Mouse (Mus musculus) midbrain, embryonic 10.5 days (tissue): ENCODE data around the gene Tchp. TPM values are rescaled to one million over a fixed set of nuclear protein-coding genes. Genes with fewer than 3 reads are reported as not detected.
A peak's percentile ranks its signal among the peaks of the same experiment; 100 is the strongest.

Source experiments
- DNase-seq: peaks from one replicate; pipeline ENCODE4 v3.0.0-alpha.2; 2017; ENCODE audit warnings: low spot score
- H3K27ac ChIP-seq: fragments of 300-500 bp; sonication (generic); replicated peaks from 2 replicates; pipeline ENCODE4 v1.5.1; 2016; ENCODE audit warnings: mild to moderate bottlenecking
- H3K27me3 ChIP-seq: fragments of 300-500 bp; sonication (generic); 2 replicates; pipeline ENCODE4 v1.6.1; 2016; ENCODE audit warnings: low read depth, mild to moderate bottlenecking; ENCODE audit not compliant: poor library complexity, severe bottlenecking
- H3K36me3 ChIP-seq: fragments of 300-500 bp; sonication (generic); 2 replicates; pipeline ENCODE4 v1.6.1; 2016; ENCODE audit warnings: mild to moderate bottlenecking, moderate library complexity
- H3K4me1 ChIP-seq: fragments of 300-500 bp; sonication (generic); 2 replicates; pipeline ENCODE4 v1.6.1; 2016
- H3K4me3 ChIP-seq: fragments of 300-500 bp; sonication (generic); 2 replicates; pipeline ENCODE4 v1.5.1; 2016; ENCODE audit warnings: mild to moderate bottlenecking, moderate library complexity
- H3K9me3 ChIP-seq: fragments of 300-500 bp; sonication (generic); replicated peaks from 2 replicates; pipeline ENCODE4 v1.6.1; 2016; ENCODE audit warnings: mild to moderate bottlenecking
- WGBS: fragments of 180-500 bp; shearing (Covaris S2); methylation state at CpG from one replicate; pipeline ENCODE4 v1.1.7; 2016; 5-methylcytosine and 5-hydroxymethylcytosine counted together
- polyA plus RNA-seq: library from polyadenylated mRNA; unstranded; fragments of >200 nt; fragmentation: Nextera tagmentation; extraction: Ambion mirVana; gene quantifications from 2 replicates; pipeline ENCODE4 v1.2.1, GENCODE M21; 2016

The Tchp gene
- polyA plus RNA-seq, 1 experiment from 2014 or later = 19.4 TPM

GRCm38 (mm10) chr5:114702403-114703392, 4.9 kb upstream of the Tchp start:
- H3K36me3 ChIP-seq = no peaks in the 10 kb centered on the region

GRCm38 (mm10) chr5:114708491-114708890, 931 bp downstream of the Tchp start:
- peaks cover 9% of the 10 kb centered on the region for H3K4me1 ChIP-seq
- peaks cover 45% of the 10 kb centered on the region for H3K36me3 ChIP-seq
- H3K27ac ChIP-seq = no peak overlapping the region
- no peaks in the 10 kb centered on the region for H3K9me3 ChIP-seq
- no peak for DNase-seq
- peak overlapping the region; percentile 90 for H3K4me3 ChIP-seq
- no peaks in the 10 kb centered on the region for H3K27me3 ChIP-seq
- WGBS = 61% methylated on average over 15 of the region's 15 CpGs

More at GRCm38 (mm10) chr5:114702403-114703392, 4.9 kb upstream of the Tchp start:
- H3K9me3 ChIP-seq = no peaks in the 10 kb centered on the region
- no peaks in the 10 kb centered on the region for H3K27me3 ChIP-seq
- no peak for DNase-seq
- 69% methylated on average over 14 of the region's 14 CpGs for WGBS
- no peak overlapping the region for H3K4me3 ChIP-seq
- no peak overlapping the region for H3K27ac ChIP-seq
- no peaks in the 10 kb centered on the region for H3K4me1 ChIP-seq

GRCm38 (mm10) chr5:114709357-114709756, 1.8 kb downstream of the Tchp start:
- no peak for DNase-seq
- Histone ChIP-seq H3K4me3 (no peak overlapping the region), H3K27me3 (no peaks in the 10 kb centered on the region), H3K36me3 (peaks cover 54% of the 10 kb centered on the region), H3K9me3 (no peaks in the 10 kb centered on the region), H3K27ac (no peak overlapping the region), H3K4me1 (peaks cover 9% of the 10 kb centered on the region)
- WGBS = 94% methylated on average over 21 of the region's 21 CpGs

GRCm38 (mm10) chr5:114714551-114714950, 7.0 kb downstream of the Tchp start:
- no peak for DNase-seq
- H3K27me3 ChIP-seq = no peaks in the 10 kb centered on the region
- no peaks in the 10 kb centered on the region for H3K4me1 ChIP-seq
- WGBS = 92% methylated on average over 18 of the region's 18 CpGs
- H3K4me3 ChIP-seq = no peak overlapping the region
- H3K36me3 ChIP-seq = peaks cover 100% of the 10 kb centered on the region
- no peaks in the 10 kb centered on the region for H3K9me3 ChIP-seq
- no peak overlapping the region for H3K27ac ChIP-seq

- Histone ChIP-seq H3K4me3 (no peak overlapping the region), H3K36me3 (peaks cover 100% of the 10 kb centered on the region)
- 89% methylated on average over 12 of the region's 12 CpGs for WGBS
These were observed 9.7 kb downstream of the Tchp start for GRCm38 (mm10) chr5:114717292-114717691.

GRCm38 (mm10) chr5:114717937-114718336, 10.4 kb downstream of the Tchp start:
- Histone ChIP-seq H3K27me3 (no peaks in the 10 kb centered on the region), H3K27ac (no peak overlapping the region), H3K36me3 (peaks cover 100% of the 10 kb centered on the region), H3K4me1 (no peaks in the 10 kb centered on the region), H3K9me3 (no peaks in the 10 kb centered on the region), H3K4me3 (no peak overlapping the region)
- no peak for DNase-seq
- 95% methylated on average over 8 of the region's 8 CpGs for WGBS

More at GRCm38 (mm10) chr5:114717292-114717691, 9.7 kb downstream of the Tchp start:
- H3K9me3 ChIP-seq = no peaks in the 10 kb centered on the region
- no peak for DNase-seq
- no peaks in the 10 kb centered on the region for H3K27me3 ChIP-seq
- no peaks in the 10 kb centered on the region for H3K4me1 ChIP-seq
- H3K27ac ChIP-seq = 0 out of 2 replicates have a peak overlapping the region, but pooled peaks have one; percentile 6

GRCm38 (mm10) chr5:114718483-114718882, 10.9 kb downstream of the Tchp start:
- Histone ChIP-seq H3K4me1 (no peaks in the 10 kb centered on the region), H3K27me3 (no peaks in the 10 kb centered on the region), H3K9me3 (no peaks in the 10 kb centered on the region), H3K4me3 (no peak overlapping the region), H3K36me3 (peaks cover 100% of the 10 kb centered on the region), H3K27ac (no peak overlapping the region)
- no peak for DNase-seq
- WGBS = 90% methylated on average over 13 of the region's 13 CpGs

- no peak for DNase-seq
- H3K27ac ChIP-seq = no peak overlapping the region
- 0 out of 2 replicates have a peak, but pooled peaks cover 6% of the 10 kb centered on the region for H3K9me3 ChIP-seq
- H3K27me3 ChIP-seq = no peaks in the 10 kb centered on the region
- WGBS = 94% methylated on average over 20 of the region's 20 CpGs
- H3K4me3 ChIP-seq = no peak overlapping the region
- H3K4me1 ChIP-seq = no peaks in the 10 kb centered on the region
- peaks cover 100% of the 10 kb centered on the region for H3K36me3 ChIP-seq
These were observed 11.7 kb downstream of the Tchp start for GRCm38 (mm10) chr5:114719003-114719927.

GRCm38 (mm10) chr5:114719928-114720270, 12.3 kb downstream of the Tchp start:
- no peak overlapping the region for H3K4me3 ChIP-seq
- DNase-seq = no peak

GRCm38 (mm10) chr5:114720784-114721183, 13.2 kb downstream of the Tchp start:
- WGBS = 91% methylated on average over 11 of the region's 11 CpGs
- H3K27ac ChIP-seq = no peak overlapping the region
- peaks cover 92% of the 10 kb centered on the region for H3K36me3 ChIP-seq
- 0 out of 2 replicates have a peak, but pooled peaks cover 8% of the 10 kb centered on the region for H3K9me3 ChIP-seq
- DNase-seq = no peak
- no peak overlapping the region for H3K4me3 ChIP-seq
- H3K4me1 ChIP-seq = no peaks in the 10 kb centered on the region
- no peaks in the 10 kb centered on the region for H3K27me3 ChIP-seq

More at GRCm38 (mm10) chr5:114719928-114720270, 12.3 kb downstream of the Tchp start:
- H3K27me3 ChIP-seq = no peaks in the 10 kb centered on the region
- peaks cover 96% of the 10 kb centered on the region for H3K36me3 ChIP-seq
- H3K9me3 ChIP-seq = 0 out of 2 replicates have a peak, but pooled peaks cover 8% of the 10 kb centered on the region
- H3K27ac ChIP-seq = no peak overlapping the region
- H3K4me1 ChIP-seq = no peaks in the 10 kb centered on the region
- WGBS = 94% methylated on average over 6 of the region's 6 CpGs

- 0 out of 2 replicates have a peak, but pooled peaks cover 8% of the 10 kb centered on the region for H3K9me3 ChIP-seq
- 94% methylated on average over 10 of the region's 10 CpGs for WGBS
- no peak overlapping the region for H3K4me3 ChIP-seq
- H3K27ac ChIP-seq = no peak overlapping the region
- H3K36me3 ChIP-seq = peaks cover 85% of the 10 kb centered on the region
- H3K4me1 ChIP-seq = no peaks in the 10 kb centered on the region
- H3K27me3 ChIP-seq = no peaks in the 10 kb centered on the region
- DNase-seq = no peak
These were observed 14.4 kb downstream of the Tchp start for GRCm38 (mm10) chr5:114721969-114722368.

GRCm38 (mm10) chr5:114722846-114723245, 15.3 kb downstream of the Tchp start:
- no peak overlapping the region for H3K27ac ChIP-seq
- H3K4me3 ChIP-seq = no peak overlapping the region
- DNase-seq = no peak
- no peaks in the 10 kb centered on the region for H3K4me1 ChIP-seq
- 95% methylated on average over 13 of the region's 13 CpGs for WGBS
- H3K27me3 ChIP-seq = no peaks in the 10 kb centered on the region
- 0 out of 2 replicates have a peak, but pooled peaks cover 8% of the 10 kb centered on the region for H3K9me3 ChIP-seq
- H3K36me3 ChIP-seq = peaks cover 83% of the 10 kb centered on the region
